Mouse (Mus musculus) Muller cell, postnatal 12 days (primary cell): Measurements from ENCODE around the gene Rnf31.
A peak's percentile ranks its signal among the peaks of the same experiment; 100 is the strongest.

ENCODE experiments used
- DNase-seq: peaks from one replicate; pipeline ENCODE4 v3.0.0-alpha.2; 2015; ENCODE audit errors: inconsistent ontology term

Gene Rnf31

DNA sequence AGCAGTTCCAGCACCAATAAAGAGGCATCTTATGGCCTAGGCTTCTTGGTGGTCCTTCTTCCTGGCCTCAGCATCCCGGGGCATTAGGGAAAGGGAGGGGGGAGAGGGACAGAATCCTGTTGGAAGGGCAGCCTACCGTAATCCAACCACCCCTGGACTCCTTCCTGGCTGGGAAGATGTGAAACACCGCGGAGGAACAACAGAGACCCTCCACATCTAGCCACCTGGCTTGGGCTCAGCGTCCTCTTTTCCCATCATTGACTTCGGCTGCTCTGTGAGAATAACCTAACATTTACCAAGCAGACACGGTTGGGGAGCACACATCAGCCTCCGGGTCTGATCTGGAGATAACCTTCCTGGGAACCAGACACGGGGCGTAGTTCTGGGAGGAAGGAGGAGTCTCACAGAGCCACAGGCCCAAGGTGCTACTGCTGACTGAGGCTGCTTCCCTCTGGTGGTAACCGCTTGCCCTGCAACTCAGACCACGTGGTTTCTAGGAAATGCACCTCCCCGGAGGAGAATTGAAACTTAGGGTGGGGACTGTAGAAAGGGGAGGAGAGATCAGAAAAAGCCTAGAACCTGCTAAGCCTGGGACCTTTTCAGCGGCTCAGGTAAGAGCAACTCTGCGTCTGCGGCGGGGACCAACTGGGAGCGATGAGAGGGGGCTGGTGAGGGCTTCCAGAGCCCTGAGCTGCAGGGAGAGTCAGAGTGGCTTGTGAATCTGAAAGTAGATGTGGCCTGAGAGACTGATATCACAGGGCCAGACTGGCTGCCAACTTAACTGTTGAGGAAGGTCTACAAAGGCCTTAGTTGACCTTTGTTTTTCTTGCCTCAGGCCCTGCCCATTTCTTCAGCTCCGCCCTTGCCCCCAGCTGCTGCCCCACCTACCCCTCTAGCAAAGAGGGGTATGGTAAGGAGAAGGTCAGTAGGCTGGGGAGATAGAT is 12.4 kb downstream of the Rnf31 start:
- peak; percentile 86 for DNase-seq

DNA sequence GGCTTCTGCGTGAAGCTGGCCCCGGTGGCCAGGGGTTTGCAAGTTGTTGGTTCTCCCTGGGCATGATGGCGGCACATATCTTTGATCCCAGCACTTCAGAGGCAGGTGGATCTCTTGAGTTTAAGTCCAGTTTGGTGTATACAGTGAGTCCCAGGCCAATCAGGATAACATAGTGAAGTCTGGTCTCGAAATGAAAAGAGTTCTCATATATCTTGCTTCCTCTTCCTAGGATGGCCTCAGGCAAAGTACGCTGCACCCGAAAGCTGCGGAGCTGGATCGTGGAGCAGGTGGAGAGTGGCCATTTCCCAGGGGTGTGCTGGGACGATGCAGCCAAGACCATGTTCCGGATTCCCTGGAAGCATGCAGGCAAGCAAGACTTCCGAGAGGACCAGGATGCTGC is 13.3 kb downstream of the Rnf31 start:
- DNase-seq, result no peak

DNA sequence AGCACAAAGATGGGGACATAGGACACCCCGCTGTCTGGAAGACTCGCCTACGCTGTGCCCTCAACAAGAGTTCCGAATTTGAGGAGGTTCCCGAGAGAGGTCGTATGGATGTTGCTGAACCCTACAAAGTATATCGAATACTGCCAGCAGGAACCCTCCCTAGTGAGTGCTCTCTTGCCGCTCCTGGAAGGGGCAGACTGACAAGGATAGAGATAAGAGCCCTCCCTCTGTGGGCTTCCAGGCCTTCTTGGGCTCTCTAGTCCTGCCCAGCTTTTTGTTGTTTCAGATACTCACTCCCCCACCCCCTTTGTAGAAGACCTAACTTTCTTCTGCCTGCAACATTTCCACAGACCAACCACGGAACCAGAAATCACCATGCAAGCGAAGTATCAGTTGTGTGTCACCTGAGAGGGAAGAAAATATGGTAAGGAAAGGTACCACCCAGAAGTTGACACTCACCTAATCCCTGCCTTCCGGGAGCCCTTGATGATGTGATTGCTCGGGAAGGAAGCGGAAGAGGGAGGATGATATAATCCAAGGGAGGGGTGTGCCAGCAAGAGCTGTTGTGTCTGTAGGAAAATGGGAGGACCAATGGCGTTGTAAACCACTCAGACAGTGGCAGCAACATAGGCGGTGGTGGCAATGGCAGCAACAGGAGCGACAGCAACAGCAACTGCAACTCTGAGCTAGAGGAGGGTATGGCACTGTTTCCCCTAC is 14.4 kb downstream of the Rnf31 start:
- no peak for DNase-seq

DNA sequence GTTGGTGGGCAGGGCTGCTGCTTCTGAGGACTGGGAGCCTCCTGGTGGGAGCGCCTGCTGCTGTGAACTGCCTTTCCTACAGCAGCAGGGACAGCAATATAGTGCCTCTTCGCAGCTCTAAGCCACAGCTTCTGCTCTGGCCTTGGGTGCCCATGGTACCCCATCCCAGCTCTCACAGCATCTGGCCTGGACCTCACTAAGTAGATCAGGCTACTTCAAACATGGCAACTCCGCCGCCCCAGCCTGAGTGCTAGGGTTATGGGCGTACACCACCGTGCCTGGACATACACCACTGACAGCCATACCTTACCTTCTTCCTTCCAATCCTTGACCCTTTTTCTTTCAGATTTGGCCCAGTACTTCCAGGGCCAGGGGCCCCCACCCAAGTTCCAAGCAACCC is 16.8 kb downstream of the Rnf31 start:
- no peak for DNase-seq

DNA sequence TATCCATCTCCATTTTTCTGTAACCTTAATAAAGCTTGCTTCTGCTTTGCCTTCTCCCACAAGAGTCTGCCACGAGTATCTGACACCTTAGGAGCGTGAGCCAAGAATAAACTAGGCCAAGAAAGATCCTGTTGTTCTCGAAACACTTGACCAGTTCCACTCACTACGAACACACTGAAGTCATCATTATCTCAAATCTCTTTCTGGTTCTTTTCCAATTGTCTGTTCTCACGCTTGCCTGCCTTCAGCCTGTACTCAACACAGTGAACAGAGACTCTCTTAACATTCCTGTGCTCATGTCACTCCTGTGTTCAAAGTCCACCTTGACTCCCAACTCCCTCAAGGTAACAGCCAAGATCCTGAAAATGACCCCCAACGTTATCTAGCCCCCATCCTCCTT is 21.8 kb downstream of the Rnf31 start:
- DNase-seq, result no peak

DNA sequence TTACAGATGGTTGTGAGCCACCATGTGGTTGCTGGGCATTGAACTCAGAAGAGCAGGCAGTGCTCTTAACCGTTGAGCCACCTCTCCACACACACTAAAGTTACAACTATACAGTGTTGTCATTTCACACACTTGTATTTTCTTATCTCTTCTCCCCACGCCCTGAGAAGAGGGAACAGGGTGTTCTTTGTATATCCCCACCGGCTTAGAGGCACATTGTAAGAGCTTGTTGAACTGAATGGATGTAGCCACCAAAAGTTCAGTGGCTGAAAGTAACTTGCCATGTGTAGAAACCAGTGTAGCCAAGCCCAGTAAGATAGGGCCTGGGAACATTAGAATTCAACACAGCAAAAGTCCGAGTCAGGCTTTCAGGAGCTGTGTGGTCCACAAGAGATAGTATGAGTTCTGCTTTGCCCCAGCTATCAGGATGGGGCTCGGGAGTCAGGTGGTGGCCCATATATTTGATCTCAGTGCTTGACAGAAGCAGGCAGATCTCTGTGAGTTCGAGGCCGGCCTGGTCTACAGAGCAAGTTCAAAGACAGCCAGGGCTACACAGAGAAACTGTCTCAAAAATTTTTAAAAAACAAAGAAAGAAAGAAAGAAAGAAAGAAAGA is 23.2 kb downstream of the Rnf31 start:
- no peak for DNase-seq

DNA sequence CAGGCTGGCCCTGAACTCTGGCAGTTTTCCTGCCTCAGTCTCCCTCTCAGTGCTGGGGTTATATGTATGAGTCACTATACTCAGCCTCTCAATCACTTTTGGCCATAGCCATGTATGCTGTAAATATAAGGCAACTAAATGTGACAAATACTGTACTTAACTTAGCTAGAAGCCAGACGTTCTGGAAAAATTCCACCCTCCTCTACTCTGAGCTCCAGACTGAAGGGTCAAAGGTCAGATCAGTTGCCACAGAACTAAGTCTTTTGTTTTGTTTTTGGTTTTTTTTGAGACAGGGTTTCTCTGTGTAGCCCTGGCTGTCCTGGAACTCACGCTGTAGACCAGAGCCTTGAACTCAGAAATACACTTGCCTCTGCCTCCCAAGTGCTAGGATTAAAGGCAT is 24.4 kb downstream of the Rnf31 start:
- no peak for DNase-seq

DNA sequence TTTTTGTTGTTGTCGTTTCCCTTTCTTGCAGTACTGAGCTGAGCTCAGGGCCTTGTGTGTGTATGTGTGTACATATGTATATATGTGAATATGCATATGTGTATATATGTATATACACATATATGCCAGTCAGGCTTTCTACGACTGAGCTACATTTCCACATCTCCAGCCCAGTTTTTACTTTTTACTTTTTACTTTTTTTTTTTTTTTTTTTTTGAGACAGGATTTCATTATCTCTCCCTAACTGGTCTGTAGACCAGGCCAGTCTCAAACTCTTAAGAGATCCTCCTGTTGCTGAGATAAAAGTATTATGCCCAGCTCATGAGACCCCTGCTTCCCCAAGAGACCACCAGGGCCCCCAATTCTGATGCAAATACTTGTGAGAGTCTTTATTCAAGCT is 25.3 kb downstream of the Rnf31 start:
- no peak for DNase-seq

DNA sequence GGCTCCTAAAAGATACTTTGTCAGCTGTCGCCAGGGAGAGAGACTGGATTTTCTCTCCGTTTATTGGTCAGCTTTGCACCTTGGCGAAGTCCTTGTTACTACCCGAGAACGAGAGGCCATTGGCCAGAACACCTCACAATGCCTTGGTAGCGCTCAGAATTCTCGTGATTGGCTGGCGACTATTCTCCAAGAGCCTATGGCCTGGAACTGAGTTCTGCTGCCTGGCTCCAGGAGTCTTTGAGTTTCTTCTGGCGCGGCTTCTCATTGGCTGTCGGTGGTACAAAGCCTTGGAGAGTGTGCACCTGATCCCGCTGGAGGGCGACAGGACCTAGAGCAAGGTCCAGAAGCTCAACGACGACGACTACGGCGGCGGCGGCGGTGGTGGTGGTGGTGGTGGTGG is 26.3 kb downstream of the Rnf31 start, which contains the start of gene Rec8:
TSS of gene Rec8 (plus strand) at position 216 of the 400 bp plus-strand sequence.
- peak; percentile 60 for DNase-seq

DNA sequence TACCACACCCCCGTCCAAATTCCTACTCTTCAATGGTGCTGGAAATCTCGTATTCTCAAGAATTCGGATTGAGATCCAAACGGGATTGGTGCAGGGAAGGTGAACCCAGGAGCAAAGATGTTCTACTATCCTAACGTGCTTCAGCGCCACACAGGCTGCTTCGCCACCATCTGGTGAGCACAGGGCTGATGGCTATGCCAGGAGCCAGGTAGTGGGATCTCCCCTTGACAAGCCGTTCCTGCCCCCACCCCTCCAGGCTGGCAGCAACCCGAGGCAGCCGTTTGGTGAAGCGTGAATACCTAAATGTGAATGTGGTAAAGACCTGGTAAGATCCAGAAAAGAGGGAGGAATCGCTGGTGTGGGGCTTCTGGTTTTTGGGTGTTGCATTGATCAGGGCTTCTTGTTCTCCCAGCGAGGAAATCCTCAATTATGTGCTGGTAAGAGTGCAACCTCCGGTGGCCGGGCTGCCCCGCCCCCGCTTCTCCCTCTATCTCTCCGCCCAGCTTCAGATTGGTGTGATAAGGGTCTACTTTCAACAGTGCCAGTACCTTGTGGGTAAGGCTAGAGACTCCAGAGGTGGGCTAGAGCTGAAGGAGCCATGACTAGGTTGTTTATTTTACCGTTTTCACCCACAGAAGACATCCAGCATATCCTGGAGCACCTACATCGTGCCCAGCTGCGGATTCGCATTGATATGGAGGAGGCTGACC is 27.1 kb downstream of the Rnf31 start:
- no peak for DNase-seq

DNA sequence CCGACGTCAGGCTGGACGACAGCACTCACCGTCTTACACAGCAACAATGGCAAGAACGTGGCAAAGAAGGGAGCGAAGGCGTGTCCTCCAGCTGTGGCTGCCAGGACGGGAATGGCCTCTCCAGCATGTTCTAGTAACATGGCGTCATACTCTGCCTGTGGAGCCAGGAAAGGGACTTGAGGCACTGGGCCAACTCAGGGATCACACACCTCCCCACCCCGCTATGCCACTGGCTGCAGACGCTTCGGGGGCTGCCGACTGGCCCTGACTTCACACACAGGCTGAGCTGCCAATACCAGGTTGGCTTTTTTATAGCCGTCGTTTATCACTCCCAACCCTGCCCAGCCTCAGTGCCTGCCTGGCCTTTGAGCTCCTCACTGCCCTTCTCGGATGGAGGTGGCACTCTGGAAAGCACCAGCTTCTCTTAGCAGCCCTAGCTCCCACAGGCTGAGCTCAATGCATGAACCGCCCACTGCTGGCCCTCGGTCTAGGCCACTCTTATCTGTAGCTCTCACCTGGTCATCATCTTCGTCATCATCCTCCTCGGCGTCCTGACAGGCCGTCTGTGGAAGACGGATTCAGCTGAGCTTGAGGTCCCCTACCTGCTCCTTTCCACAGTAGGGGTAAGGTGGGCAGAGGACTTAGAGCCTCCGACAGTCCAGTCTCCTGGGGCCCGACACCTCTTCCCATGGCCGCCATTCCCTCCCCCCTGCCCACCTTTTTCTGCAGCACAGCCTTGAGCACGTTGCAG is 36.7 kb downstream of the Rnf31 start:
- DNase-seq, result no peak

DNA sequence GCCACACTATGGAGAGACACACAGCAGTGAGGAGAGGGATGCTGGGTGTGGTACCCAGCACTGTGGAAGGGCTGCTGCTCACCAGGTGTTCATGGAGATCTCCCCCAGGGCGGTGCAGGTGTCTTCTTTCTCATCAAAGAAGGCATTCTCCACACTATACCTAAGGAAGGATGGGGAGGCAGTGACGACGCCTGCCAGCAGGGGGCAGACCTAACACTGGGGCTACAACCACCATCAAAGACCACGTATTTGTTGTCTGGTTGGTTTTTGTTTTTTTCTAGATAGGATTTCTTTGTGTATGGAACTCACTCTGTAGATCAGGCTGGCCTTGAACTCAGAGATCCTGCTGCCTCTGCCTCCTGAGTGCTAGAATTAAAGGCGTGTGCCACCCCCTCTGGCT is 37.8 kb downstream of the Rnf31 start:
- DNase-seq, result peak; percentile 25

DNA sequence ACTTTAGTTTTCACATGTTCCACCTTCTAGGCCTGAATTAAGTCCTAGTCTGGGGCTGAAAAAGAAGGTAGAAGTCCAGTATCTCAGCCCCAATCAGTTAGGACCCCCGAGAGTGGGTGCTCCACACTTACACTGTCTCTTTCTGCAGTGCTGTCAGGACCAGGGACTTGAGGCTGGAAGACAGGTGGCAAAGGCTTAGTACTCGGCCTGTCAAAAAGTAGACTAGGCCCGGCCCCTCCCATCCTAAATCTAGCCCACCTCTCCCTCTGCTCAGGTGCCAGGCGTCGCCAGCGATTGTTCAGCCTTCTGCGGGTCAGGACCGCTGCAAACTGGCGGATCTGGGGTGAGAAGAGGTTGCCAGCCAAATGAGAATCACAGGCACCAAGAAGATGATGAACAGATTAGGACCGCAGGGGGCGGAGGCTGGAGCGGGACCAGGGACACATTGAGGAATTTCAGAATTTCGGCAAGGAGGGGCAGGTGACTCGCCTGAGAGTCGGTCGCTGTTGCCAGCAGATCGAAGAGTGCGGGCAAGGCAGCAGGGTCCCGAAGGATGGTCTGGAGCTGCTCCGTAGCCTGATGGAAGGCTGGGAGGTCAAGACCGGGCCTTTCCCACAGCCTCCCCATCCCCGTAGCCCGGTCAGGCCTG is 43.5 kb downstream of the Rnf31 start:
- peak; percentile 93 for DNase-seq

DNA sequence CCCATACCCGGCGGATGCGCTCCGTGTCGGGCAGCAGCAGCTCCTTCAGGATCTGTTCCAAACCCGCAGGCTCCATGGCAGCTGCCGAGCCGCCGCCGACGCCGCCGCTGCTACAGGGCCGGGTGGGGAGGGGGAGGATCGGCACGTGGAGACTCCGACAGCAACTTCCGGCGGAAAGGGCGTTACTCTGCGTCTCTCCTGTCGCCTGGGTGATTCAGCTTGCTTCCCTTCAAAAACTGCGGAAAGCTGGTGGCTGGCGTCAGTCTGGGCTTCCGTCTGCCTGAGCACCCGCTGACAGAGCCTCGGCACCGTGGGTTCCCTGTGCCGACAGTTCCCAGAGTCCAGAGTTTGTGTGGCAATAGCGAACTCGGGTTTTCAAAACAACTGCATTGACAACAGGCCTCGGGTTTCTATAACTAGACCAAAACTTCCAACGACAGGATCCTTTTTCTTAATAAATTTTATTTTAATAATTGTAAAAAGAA is 44.1 kb downstream of the Rnf31 start, which contains the start of gene Ipo4:
TSS of gene Ipo4 (minus strand) at position 435 of the 485 bp plus-strand sequence.
- peak; percentile 96 for DNase-seq

DNA sequence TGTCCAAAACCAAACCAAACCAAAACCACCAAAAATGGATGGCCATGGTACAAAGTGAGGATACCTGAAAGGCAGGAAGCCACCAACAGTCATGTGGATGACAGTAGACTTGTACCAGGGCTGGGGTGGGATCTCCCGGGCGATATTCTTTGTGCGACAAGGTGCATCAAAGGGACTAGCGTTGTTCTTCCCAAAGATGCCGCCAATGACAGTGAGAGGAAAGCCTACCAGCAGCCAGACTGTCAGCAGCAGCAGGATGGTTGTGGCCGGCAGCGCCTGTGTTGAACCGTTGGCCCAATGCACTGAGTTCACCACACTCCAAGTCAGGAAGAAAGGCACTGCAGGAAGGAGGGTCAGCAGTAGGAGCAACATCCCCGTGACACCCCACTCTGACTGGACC is 46.3 kb downstream of the Rnf31 start, which contains the start of gene Gm49378:
TSS of gene Gm49378 (minus strand) at position 101 of the 400 bp plus-strand sequence.
- DNase-seq, result no peak

DNA sequence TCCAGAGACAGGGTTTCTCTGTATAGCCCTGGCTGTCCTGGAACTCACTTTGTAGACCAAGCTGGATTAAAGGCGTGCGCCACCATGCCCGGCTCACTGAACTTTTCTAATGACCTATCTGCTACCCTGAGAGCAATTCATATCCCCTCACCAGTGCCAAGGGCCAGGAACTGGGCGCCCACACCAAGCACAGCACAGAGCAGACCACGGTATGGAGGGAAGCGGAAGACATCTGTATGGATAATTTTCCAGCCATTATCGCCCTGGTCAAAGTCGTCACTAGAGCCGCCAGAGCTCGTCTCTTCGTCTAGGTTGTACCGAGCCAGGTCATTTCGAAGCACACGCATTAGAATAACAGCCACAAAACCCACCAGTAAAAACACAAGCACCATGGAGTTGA is 49.3 kb downstream of the Rnf31 start:
- no peak for DNase-seq

DNA sequence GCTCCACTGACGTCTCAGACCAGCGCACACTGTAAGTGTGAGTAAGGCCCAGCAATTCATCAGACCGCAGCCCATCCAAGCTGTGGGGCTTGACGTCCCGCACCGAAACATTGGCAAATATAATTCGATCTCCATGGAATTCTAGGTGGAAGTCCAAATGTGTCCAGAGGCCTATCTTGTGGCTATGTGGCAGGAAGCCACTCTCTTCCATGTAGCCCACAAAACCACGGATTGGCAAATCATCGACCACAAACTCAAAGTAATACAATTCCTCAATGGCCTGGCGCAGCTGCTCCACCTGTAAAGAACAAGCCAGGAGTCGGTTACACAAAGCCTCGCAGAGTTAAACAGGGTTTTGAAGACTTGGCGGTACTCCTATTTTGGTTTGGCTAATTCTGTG is 49.8 kb downstream of the Rnf31 start:
- DNase-seq, result no peak

DNA sequence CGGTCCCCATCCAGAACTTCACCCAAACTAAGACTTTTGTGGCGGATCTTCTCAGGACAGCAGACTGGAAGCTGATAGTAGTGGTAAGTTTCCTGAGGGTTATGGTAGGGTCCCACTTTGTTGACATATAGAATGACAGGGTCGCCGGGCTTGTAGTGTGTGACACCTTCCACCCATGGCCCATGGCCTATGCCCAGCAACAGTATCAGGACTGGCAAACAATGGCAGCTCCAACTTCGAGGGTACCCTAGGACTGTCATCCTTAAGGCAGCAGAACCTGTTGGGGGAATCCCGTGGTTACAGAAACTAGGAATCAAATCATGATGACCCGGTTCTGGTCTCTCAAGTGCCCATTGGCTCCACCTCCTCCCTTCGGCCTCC is 51.2 kb downstream of the Rnf31 start:
- no peak for DNase-seq

DNA sequence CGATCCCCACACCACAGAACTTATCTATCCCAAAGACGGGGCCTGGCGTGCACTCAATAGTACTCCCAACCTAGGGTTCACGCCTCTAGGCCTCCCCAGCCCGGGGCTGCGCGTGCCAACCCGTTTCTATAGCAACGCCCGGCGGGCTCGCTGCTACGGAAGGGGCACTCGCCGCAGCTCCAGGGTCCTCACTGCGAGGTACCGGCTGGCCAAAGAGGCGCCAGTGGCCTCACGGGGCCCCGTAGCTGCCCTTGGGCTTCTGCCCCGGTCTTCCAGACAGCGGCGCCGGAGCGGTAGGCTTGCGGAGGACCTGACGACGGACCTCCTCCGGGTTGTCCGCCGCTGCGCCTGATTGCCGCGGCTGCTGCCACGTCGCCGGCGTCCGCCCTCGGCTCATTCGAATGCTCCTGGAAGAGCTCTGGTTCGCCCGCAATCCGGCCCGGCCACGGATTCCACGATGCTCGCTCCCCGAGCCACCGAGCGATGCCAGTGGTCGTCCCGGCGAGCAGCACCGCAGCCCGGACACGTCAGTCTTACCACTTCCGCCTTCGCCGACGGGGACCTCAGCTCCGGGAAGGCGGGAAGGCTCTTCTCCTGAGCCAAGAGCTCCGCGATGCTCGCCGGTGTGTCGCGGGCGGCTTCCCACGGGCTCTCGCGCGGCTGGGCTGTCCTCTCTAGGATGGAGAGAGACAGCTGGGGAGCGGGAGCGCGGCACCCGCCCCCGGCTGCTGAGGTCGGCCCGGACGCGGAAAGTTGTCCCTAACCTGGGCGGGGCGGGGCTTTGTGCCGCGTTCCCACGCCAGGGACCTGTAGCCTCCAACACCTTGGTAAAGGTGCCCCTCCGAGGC is 51.8 kb downstream of the Rnf31 start, which contains the start of gene Tm9sf1:
TSS of gene Tm9sf1 (minus strand) at position 747 of the 848 bp plus-strand sequence.
- peak; percentile 90 for DNase-seq
